Mouse (Mus musculus): ENCODE data around the gene Limd2.
"Not testable (repeated sequence)": the region's sequence is repeated elsewhere in the genome, so short reads cannot be mapped to it uniquely, and the experiment has no call there.

Gene Limd2

DNA sequence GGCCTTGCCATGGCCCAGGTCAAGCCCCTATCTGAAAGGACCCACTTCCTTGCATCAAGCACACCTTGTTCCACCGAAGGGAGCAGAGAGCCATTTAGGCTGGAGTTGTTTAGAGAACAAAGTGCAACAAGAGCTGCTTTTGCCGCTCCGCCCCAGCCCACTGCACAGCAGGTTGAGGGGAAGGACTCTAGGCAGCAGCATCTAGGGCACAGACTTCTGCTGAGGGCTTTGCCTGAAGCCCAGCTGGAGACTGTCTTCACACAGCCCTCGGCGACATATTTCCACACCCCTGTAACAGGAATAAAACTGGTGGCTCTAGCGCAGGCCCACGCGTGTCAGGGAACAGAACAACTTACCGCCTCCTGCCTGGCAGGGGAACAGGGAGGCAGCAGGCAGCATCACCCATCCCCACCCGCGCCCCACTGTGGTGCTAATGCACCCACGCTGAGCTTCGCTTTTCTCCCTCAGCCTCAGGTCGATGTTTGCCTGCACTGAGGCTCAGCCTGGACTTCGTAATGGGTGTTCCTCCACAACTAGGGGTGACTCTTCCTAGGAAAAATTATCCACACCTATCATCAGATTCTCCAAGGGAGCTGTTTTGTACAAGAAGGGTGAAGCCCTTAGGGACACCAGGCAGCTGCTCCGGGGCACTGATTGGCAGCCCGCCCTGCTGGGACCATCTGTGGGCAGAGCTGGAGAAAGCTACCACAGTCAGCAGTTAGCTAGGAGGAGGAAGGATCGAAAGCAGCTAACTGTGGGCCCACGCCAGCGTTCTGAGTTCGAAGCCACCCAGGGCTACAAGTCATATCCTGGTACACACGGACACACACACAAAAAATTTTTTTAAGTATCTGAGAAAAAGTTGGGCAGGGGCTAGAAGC is at the start of gene Limd2, which contains the start of gene Gm10840:
TSS of gene Limd2 (minus strand) at position 20 of the 881 bp plus-strand sequence.
TSS of gene Gm10840 (plus strand) at position 10 of the 881 bp plus-strand sequence.
- DNase-seq, result peak; percentile 85 to 87

DNA sequence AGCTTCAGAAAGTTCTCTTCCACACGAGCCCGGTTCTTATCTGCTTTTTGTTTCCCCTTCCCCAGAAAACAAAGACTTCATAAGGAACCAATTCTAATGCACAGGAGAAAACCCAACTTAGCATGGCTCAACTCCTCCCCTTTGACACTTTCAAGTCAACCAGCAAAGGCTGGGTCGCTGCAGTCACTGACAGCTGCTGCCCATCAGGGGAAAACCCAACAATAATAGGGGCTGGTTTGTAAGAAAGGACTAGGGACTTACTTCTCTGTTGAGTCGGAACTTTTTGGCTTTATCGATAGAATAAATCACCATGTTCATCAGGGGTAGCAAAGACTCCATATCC is 41.4 kb upstream of the Limd2 start, which contains the start of gene Strada:
TSS of gene Strada (minus strand) at position 46 of the 343 bp plus-strand sequence.
- DNase-seq, result no peak

DNA sequence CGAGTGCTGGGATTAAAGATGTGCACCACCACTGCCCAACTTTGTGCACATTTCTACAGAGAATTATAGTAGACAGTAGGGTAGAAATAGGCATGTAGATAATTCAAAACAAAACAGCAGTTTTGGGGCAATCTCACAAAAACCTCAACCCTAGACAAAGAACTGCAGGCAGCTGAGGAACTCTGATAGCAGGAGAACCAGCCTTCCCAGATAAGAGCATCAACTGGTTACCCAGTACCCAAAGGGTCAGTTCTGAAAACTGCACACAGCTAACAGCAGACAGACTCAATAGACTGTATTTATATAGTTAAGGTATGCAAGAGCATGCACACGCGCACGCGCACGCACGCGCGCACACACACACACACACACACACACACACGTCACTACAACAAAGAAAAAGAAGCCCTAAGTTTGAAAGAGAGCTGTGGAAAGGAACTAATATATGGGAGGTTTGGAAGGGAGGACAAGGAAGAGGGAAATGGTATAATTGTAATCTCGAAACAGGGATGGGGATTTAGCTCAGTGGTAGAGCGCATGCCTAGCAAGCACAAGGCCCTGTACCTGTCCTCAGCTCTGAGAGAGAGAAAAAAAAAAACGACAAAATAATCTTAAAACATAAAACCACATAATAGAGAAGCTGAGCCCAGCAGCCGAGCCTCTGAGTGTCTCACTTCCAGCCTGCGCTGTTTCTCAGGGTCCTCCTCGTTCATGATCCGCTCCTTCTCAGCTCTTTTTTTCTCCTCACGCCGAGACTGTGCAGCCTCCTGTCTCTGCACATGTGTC is 40.9 kb upstream of the Limd2 start:
- no peak for DNase-seq

DNA sequence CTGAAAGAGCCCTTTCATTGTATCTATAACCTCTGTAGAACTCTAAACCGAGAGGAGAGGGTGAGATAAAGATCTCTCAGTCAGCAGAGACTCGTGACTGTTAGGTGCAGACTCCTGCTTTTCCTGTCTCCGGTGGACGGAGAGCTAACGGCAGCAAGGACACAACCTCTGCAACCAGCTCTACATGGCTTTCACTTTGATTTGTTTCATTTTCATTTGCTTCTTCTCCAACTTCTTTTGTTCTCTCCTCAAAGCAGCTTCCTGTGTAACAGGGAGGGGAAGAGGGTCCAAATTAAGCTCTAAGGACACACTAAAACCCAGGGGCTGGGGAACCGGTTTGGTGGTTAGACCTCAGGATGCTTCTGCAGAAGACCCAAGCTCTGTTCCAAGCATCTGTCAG is 40.1 kb upstream of the Limd2 start:
- no peak for DNase-seq

DNA sequence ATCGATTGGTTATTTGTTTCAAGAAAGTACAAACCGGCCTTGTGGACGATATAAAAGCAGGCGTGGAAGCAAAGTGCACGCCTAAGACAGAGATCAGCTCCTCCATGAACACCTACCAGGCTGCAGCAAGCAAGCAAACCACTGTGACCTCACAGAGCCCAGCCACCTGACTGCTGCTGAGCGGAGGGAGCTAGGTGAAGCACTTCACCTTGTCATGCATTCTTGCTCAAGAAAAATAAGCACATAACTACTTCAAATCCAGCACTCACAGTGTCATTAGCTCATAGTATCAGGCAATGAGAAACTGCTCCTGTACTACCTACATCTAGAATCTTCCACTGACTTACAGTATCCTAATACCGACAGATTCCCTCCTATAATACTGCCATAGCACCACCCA is 39.3 kb upstream of the Limd2 start:
- DNase-seq, result not testable (repeated sequence)

DNA sequence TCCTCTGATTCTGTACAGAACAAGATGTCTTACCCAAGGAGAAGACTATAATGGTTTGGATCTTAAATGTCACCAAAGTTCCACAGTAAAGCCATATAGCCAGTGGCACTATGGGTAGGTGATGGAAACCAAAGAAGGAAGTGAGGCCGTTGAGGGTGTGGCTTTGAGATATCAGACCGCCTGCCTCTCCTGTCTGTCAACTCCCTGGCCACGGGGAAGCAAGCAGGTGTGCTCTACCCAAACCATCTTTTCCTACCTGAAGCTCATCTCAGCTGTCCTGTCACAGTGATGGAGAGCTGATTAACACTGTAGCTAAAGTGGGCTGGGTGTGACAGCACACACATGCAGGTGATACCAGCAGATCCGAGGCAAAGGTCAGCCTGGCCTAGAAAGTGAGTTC is 37.6 kb upstream of the Limd2 start:
- no peak for DNase-seq

DNA sequence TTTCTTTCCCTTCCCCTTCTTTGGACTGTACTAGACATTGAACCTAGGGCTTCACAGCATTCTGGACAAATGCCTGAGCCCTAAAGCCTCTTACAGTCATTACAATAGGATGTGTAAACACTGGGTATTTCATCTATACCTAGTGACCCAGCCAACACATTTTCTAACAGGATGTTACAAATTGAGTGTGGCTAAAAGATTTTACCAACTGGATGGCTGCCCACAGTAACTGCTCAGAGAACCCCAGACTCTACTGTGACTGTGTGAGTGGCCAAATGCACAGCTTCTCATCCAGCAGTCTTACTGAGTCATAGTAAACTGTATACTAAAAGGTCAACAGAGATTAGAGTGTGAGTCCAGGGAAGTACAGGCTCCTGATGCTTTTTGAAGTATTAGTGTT is 34.7 kb upstream of the Limd2 start:
- DNase-seq, result no peak

DNA sequence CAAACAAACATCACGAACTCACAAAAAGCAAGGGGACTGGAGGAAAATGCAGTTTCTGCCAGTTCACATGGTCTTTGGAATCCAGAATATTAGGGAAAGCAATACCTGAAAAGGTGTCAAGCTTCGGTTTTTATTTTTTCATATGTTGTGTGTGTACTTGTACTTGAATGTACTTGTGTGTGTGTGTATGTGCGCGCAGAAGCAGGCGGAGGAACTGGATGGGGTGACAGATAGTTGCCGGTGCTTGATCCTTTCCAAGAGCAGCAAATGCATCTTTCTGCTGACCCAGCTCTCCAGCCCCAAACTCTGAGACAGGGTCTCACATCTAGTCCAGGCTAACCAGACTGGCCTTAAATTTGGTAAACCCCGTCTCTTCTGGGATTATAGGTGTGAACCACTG is 34.2 kb upstream of the Limd2 start:
- no peak for DNase-seq

DNA sequence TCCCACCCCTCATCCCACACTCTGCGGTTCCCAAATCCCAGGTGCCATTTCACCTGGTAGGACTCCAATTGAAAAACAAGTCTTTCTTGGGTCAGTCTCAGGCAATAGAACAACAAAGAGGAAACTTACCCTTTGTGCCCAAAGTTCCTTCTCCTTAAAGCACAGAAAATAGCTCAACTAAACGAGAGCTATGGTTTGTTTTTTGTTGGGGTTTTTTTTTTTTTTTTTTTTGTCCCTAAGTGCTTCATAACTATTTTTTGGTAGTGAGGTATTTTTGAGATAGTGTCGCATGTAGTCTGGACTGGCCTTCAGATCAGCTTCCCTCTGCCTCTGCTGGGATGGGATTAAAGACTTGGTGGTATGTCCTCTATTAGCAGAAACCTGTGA is 33.5 kb upstream of the Limd2 start:
- DNase-seq, result no peak

DNA sequence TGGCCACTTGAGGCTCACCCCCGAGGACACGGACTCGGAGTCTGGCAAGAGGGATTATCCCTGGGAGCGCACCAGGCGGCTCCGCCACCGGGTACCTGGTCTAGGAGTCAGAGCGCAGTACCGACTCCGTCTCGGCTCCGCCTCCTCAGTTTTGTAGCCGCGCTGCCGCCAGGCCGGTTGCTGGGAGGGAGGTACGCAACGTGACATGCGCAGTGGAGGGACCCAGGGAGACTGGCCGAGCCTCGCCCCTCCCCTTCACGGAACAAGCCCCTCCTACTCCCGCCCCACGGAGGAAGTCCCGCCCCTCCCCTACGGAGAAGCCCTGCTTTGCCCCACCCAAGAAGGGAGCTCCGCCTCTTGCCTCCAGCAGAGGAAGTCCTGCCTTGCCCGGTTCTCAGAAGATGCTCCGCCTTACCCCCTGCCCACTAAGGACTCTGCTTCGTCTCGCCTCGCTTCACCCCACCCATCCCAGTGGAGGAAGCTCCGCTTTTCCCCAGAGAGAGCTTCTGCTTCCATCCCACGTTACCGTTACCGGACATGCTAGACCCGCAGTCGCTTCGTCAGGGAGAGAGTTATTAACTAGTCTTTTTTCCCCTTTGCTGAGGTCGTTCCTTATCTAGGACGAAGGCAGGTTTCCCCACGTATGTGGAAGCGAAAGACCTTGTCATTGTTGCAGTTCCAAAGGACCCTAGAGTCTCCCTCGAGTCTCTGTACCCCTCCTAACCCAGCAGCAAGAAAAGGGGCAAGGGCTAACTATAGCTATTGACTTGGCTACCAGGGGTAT is 32.9 kb upstream of the Limd2 start:
- DNase-seq, result peak; percentile 99

DNA sequence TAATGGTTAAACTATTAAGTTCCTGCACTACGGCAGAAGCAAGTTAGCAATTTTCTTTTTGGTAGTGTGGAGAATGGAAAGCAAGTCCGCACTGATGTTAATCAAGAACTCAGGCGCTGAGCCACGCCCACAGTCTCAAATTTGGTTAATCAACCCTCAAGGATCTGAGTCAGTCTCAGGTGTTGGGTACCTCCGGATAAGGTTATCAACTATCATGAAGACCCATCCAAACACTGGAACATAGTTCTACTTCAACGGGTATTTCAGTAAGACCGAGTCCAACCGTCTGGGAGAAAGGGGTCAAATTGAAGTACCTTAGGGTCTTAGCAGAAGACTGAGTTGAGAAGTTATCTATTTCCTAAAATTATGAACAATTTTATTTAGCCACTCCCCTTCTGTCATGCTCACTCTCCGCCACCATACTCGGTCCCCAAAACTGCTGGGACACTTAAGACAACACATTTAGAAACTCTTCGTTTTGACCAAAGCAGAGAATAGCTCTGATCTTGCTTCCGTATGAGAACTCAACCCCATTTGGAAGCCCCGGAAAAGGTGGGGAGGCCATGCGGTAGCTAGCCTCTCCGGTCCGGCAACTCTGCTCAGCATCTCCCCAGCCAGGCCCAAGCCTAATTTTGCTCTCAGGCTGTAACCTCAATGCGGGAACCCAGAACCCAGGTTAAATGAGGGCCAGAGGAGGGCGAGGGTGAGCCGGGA is 32.2 kb upstream of the Limd2 start:
- no peak for DNase-seq

DNA sequence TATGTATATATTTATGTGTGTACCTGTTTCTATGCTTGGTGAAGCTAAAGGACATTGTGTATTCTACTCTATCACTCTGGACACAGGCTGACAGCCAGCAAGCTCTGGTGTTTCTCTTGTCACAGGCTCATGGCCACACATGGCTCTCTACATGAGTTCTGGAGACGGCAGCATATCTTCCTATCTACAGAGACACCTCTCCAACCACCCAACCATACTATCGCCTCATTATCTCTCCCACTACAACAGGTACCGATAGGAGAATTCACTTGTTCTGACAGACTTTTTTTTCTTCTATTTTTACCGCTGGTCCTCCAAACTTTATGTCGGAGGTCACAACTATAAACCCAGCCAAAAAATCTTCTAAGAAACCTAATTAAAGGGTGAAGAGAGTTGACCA is 31.6 kb upstream of the Limd2 start:
- DNase-seq, result no peak

DNA sequence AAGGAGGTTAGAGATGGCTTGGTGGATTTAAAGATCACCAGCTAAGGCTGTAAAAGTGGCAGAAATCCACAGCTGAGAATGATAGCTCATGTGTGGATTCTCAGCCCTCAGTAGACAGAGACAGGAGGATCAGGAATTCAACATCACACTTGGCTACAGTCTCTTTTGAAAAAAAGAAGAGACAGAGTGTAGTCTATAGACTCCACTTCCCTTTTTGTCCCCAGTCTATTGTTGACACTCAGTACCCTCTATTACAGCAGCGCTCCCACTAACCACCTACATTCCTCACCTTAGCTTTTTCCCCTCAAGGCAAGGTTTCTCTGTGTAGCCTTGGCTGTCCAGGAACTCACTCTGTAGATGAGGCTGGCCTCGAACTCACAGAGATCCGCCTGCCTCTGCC is 31.1 kb upstream of the Limd2 start:
- DNase-seq, result no peak

DNA sequence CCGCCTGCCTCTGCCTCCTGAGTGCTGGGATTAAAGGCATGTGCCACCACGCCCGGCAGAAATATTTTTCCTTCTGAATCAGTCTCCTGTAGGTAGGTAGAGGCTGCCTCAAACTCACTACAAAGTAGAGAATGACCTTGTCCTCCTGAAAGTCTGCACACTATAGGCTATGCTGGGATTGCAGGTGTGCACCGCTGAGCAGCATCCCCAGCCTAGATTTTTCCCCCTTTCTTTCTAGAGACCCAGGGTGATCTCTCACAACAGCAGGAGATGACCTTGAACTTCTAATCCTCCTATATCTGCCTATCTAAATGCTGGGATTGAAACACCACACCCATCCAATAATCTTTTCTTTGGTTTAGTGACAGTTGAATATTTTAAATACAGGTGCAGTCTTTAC is 26.7 kb upstream of the Limd2 start:
- DNase-seq, result no peak

DNA sequence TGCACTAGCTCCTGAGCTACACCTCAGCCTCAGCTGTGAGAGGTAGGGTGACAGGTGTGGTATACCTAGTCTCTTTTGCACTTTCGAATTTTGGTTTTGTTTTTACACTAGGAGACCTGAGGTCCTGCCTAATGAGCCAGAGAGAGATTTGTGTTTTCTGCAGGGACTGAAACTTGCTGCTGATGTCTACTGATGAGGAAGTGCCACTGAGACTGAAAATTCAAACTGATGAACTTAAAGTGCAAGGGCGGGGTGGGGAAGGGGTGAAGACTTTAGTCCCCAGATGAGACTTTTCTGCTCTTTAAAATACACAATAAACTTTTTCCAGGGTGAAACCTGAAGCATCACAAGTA is 19.8 kb upstream of the Limd2 start:
- DNase-seq, result no peak

DNA sequence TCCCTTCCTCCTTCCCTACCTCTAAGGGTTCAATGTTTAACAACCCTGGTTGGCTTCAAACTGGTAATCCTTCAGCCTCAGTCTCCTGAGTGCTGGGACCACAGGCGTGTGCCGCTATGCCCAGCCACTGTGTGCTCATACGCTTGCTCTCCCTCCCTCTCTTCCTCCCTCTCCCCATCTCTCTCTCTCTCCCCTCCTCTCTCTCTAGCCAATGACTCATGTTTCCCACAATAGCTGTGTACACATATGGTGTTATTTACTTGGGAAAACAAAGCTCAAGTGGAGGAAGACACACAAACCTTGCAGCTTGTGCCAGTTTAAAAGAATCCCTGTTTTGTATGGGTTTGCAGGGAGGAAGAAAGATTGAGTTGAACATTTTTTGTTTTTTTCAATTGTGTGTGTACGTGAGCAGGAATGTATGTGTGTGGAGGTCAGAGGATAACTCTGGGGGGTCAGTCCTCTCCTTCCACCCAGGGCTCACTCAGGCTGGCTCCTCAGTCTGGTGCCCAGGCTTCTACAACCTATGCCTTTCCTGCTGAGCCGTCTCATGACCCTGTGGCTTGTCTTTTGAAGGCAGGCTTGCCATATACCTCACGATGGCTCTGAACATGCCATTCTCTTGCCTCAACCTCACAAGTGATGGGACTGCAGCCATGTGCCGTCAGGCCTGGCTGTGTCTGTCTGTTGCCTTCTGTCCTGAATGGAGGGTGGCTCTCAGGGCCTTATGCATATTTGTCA is 19.2 kb upstream of the Limd2 start:
- no peak for DNase-seq

DNA sequence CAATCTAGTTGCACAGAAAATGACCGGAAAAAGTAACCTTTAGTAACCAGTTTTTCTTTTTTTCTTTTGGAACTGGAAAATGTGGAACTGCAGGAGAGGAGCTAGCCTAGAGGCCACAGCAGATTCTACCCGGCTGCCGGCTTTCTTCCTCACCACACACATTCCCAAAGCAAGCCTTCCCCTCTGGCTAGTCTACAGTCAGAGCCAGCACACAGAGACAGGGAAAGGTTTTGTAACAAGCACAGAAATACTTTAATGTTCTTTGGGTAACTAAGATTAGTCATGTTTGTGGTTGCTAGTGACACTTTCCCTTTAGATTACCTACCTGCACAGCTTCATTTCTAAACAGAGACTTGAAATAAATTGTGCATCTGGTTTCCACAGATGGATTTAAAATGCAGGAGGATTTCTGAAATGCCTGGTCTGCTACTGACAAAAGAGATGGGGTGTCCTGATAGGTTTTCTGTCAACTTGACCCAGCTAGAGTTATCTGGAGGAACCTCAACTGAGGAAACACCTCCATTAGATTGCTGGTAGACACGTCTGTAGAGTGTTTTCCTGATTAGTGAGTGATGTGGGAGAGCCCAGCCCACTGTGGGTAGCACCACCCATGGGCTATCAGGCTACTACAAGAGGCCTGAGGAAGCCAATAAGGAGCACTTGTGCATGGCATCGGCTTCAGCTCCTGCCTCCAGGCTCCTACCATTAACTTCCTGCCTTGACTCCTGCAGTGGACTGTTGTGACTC is 17.5 kb upstream of the Limd2 start:
- no peak for DNase-seq

DNA sequence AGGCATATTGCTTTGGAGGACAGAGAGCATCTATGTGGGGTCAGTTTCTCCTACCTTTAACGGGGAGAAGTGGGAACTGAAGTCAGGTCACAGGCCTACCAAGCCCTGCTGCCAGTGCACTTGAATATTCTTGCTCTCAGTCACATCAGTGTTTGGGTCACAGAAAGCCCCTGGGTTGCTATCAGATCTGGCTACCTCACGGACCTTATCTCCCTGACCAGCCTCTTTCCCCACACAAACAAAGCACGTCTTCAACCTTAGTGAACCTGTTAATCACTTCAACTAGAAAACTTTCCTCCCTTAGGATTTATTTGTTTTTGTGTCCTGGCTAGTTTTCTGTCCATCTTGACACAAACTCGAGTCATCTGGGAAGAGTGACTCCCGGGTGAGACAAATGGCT is 15.7 kb upstream of the Limd2 start:
- DNase-seq, result no peak

DNA sequence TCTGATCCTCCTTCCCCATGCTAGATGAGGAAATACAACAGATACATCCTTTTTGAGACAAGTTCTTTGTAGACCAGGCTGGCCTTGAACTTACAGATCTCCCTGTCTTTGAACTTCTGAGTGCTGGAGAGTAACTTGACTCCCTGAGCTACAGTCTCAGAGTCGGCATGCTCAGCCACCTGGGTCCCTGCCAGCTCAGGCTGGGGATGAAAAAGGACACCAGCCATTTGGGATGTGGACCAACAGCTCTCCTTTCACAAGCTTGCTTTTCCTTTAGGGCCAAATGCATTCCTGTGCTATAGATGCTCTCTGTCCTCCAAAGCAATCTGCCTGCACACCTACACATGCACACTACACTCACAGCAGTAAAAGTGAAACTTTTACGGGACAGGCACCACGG is 14.4 kb upstream of the Limd2 start:
- DNase-seq, result peak; percentile 52 to 53

DNA sequence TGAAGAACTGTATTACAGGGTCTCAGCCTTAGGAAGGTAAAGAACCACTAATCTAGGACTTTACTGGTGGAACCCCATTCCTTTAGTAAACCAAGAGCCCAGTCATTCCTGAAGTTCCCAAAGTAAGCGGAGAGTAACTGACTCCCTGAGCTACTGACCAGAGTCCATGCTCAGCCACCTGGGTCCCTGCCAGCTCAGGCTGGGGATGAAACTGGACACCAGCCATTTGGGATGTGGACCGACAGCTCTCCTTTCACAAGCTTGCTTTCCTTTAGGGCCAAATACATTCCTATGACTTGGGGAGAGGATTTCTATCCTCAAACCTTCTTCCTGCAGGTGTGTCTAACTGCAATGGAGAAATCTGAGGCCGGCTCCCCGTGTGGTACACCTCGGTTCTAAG is 13.7 kb upstream of the Limd2 start:
- DNase-seq, result peak; percentile 47 to 57

DNA sequence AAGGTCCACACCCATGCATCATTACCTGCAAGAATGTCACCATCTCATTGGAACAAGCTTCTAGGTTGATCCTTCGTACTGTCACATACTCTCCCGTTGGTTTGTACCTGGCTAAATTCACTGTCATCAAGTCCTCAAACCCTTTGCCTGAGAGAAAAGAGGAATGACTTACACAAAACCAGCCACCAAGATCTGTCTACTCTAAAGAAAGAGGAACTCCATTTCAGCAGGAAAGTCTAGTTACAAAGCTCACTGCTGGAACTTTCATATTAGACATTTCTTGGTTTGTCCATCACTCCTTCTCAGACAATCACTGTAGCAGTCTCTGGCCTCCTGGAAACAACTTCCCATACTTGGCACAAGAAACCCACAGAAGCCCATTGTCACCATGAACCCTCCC is 12.6 kb upstream of the Limd2 start:
- DNase-seq, result no peak

All from cerebellum, postnatal 10 days (tissue).